Mouse (Mus musculus): Measurements from ENCODE around the gene Man1c1.

- no peak for TF ChIP-seq CTCF (IDR thresholded peaks at IDR 0.05; ENCODE audit: low read depth)
- TF ChIP-seq EP300 (IDR thresholded peaks at IDR 0.05; ENCODE audit: low read depth): no peak
Observed at GRCm38 (mm10) chr4:134586631-134587030, 117.5 kb downstream of the Man1c1 start.
